Mouse (Mus musculus) lung, postnatal 10 days (tissue): ENCODE results near the gene Atoh8.

Experiments used
- DNase-seq: peaks from one replicate; pipeline ENCODE4 v3.0.0; 2021

The Atoh8 gene

GRCm38 (mm10) chr6:72189061-72189863 is 46.1 kb downstream of the Atoh8 start:
- peak; percentile 75 for DNase-seq

GRCm38 (mm10) chr6:72186809-72187208 is 48.6 kb downstream of the Atoh8 start:
- DNase-seq = no peak

GRCm38 (mm10) chr6:72185893-72186490 is 49.4 kb downstream of the Atoh8 start:
- peak; percentile 83 for DNase-seq

GRCm38 (mm10) chr6:72184576-72184975 is 50.8 kb downstream of the Atoh8 start:
- DNase-seq = no peak

DNA sequence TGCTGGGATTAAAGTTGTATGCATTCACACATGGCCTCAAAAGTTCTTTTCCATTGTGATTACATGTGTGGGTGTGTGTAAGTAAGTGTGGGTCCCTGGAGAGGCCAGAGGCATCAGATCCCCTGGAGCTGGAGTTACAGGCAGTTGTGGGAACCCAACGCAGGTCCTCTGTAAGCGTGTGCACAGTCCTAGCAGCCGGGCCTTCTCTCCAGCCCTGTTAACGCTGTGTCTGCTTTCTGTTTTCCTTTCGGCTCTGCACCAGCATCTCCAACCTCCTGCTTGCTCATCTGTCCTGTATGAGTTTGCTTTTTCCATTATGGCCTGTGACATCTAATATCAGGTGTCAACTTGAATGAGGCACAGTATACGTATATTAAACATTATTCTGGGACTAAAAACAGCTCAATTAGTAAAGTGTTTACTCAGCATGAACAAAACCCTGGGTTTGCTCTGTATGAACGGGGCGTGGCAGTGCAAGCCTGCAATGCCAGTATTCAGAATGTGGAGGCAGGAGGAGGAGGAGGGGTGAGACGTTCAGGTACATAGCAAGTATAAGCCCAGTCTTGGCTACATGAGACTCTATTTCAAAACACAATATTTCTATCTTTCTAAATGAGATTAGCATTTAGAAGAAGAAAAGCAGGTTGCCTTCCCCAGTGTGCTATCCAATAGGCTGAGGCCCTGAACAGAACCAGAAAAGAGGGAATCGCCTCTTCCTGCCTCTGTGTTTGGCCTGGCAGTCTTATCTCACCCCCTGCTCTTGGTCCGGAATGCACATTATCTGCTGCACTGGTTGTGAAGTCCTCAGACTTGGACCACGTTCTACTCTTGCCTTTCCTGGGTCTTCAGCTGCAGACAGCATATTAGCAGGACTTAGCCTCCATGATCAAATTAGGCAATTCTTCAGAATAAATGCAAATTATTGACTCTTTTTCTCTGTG is 55.5 kb downstream of the Atoh8 start:
- DNase-seq = no peak

GRCm38 (mm10) chr6:72179006-72179405 is 56.4 kb downstream of the Atoh8 start:
- DNase-seq = peak; percentile 58

DNA sequence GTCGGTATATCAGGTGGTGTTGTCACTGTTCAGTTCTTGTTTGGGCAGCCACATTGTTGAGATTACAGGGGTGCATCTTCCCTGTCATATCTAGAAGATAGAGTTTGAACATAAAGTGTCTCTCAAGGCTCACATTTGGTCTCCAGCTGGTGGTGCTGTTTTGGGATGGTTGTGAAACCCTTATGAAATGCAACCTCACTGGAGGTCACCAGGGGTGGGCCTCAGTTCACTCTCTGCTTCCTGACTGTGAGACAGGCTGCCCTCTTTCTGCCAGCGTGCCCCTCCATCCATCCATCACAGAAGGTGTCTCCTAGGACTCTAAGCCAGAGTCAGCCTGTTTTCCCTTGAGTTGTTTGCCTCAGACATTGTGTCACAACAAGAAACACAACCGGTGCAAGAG is 58.0 kb downstream of the Atoh8 start:
- DNase-seq = peak; percentile 31

DNA sequence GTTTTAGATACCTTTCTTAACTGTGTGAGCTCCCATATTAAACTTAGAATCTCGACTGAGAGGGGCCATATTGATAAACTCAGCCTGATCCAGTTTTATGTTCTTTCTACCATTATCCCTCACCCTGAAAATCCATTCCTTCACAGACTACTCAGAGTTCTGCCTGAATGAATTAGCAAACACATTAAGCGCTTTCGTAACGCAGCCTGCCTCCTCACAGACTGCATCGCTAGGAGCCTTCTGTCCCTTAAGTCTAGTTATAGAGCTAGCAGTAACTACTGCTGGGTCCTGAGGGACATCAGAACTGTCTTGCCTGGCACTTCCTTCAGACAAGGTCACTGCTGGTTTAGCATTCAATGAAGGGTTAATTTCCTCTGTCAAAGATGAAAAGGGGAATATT is 59.4 kb downstream of the Atoh8 start:
- DNase-seq = no peak

DNA sequence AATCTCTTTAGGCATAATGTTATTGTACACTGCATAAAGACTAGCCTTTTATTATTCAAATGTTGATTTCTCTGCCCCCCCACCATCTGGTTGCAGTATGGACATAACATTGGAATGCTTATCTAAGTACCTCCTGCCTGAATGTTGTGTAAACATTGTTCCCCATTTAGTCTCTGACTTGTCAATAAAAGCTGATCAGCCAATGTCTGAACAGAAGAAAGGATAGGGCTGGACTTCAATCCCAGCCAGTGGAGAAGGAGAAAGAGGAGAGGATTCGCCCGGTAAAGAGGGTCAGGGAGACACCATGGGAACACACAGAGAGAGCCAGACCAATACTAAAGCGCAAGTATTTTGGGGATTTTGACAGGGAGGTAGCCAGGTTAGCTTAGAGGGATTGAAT is 60.0 kb downstream of the Atoh8 start:
- no peak for DNase-seq

- DNase-seq = no peak
These were observed 62.0 kb downstream of the Atoh8 start for GRCm38 (mm10) chr6:72173350-72173749.

DNA sequence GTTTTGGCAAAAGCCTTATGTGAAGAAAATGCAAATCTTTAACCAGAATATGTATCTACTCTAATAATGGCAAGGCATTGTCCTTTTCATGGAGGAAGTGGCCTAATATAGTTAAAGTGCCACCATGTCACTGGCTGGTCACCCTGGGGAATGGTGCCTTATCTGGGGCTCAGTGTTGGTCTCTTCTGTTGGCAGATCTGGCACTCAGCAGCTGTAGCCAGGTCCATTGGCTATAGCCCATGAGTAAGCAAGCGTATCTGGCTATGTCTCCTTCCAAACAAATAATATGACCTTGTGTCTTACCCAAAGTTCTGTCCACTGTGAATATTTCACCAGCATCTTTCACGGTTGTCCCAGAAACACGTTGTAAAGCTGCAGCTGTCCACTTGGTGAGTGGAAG is 64.0 kb downstream of the Atoh8 start:
- no peak for DNase-seq

DNA sequence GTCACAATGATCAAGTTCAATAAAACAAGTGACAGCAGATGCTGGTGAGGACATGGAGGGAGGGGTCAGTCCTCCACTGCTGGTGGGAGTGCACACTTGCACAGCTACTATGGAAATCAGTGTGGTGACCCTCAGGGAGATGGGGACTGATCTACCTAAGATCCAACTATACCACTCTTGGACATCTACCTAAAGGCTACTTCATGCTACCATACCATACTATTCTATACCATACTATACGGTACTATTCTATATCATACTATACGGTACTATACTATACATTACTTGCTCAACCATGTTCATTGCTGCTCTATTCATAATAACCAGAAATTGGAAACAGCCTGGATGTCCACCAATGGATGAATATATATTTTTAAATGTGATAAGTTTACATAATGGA is 69.5 kb downstream of the Atoh8 start:
- DNase-seq = no peak

DNA sequence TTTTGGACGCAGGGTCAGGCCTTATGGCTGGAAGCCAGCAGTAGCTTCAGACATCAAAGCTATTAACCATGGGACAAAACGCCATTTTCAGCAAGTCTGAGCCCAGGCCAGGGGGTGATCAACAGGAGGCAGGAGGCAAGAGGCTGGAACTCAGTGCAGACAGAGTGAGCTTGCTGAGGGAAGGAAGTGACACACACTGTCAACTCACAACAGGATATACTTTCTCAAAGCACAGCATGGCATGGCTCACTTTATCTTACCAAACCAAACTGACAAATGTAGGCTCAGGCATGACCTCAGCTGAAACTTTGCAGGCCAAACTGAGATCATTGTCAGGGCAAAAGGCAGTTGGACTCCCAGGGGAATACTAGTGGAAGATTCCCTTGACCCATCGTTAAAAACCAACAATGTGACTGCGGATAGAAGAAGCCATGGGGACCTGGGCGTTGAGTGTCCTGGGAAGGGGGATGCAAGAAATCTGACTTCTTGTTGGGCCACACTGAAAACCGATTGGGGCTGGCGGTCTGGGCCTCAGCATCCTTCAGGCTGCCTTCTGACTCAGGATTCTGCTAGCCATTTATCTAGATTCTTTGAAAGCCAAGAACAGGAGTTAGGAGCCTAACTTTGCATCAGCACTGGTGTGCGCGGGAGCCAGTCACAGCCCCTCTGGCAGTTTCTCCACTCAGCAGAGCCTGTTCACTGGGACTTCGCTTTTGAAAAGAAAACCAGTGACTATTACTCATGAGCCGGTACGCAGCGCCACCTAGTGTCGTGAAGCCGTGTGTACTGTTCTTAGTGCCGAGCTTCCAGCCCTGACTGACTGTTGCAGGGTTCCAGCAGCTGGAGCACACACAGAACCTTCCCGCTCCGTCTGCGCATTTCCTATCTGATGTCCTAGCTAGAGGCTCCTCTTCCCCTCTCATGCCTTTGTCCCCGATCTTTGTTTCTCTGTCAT is 70.8 kb downstream of the Atoh8 start:
- peak; percentile 92 for DNase-seq

GRCm38 (mm10) chr6:72162155-72162890 is 73.1 kb downstream of the Atoh8 start:
- DNase-seq = peak; percentile 41

DNA sequence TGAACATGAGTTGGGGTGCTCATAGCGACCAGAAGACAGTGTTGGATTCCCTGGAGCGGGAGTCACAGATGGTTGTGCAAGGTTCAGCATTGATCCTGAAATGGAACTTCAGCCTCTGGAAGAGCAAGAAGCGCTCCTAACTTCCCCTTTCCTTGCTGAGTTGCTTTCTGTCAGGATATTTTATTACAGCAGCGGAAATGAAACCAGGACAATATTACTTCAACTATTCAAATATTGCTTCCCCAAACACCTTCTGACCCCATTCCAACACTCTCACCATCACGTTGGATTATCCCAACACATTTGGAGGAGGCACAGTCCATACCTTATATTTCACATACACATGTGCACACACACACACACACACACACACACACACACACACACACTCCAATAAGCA is 73.6 kb downstream of the Atoh8 start:
- DNase-seq = no peak

- DNase-seq = no peak
These were observed 74.4 kb downstream of the Atoh8 start for GRCm38 (mm10) chr6:72160991-72161390.

- no peak for DNase-seq
These were observed 75.4 kb downstream of the Atoh8 start for GRCm38 (mm10) chr6:72159861-72160395.

DNA sequence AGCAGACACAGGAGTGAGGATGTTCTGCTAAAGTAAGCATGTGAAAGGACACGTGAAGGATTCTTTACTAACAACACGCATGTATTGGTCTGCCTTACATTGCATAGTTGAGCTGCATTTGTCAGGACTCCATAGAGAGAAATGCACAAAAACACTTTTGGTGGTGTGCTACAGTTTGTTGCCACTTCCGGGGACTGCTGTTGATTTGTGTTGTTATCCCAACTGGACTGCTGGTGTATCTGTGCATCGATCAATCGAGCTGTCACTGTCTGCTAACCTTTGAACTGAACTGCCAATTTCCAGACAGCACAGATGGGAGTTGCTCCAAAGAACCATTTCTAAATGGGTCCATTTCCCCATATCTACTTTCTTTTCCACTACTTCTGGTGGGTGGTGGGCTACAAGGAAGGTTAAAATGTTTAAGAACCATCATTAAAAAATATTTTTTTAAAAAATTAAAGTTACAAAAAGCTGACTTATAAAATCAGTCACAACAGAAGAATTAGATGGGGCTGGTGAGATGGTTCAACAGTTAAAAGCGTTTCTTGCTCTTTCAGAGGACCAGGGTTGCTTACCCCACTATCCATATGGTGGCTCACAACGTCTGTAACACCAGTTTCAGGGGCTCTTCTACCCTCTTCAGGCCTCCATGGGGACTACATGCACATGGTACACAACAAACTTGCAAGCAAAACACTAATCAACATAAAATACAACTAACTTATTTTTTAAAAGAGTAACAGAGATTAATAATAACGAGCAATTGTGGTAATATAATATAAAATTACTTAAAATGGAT is 76.2 kb downstream of the Atoh8 start:
- DNase-seq = no peak
